Mouse (Mus musculus) B cell, adult 2 months (primary cell): ENCODE measurements around the gene Sirt7.

Experiments used
- DNase-seq, 2 experiments: peaks; one replicate each; pipeline ENCODE4 v3.0.0; 2022

Gene Sirt7

DNA sequence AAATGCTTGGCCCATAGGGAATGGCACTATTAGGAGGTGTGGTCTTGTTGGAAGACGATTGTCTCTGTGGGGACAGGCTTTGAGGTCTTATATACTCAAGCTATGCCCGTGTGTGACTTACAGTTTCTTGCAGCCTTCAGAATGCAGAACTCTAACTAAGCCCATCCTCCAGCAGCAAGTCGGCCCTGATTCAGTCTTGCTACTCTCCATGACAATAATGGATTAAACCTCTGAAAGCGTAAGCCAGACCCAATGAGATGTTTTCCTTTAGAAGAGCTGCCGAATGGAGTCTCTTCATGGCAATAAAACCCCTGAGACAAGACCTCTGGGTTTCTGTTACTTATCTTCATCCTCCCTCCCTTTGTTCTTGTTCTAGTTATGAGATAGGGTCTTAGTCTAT lies 9.8 kb upstream of the Sirt7 start:
- DNase-seq: no peak

DNA sequence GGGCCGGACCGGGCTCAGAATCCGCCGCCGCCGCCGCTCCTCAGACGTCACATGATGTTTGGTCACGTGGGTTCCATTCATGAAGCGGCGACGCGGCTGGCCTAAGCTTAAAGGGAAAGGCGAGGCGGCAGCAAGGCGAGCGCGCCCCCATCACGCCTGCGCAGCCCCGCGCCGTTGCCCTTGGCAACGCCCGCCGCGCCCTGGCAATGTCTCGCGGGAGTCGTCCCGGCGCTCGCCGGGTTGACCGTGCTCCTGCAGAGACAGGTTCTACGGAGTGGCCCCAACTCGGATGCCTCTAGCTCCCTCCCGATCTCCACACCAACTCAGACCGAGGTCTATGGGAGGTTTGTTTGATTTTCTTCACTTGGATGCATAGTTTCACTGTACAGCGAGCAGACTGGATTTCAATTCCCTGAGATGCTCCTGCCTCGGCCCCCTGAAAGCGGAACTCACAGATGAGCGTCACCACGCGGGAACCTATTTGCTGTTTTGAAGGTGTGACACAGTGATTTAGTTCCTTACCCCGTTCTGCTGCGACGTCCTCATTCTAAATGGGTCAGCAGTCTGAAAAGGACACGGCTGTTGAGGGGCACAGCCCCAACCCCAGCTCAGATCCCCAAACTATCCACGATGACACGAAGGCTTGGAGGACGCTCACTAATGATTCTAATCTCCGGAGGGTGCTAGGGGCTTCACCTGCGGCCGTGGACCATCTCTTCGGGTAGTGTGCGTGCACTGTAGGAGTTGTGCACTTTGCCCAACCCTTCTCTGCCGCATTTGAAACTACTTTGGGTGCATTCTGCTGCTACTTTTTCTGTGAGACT lies 8.7 kb upstream of the Sirt7 start, which contains the start of gene Mafg:
Gene Mafg (minus strand): TSS at position 81 of the 824 bp plus-strand sequence.
- peak; percentile 88 to 90 for DNase-seq

DNA sequence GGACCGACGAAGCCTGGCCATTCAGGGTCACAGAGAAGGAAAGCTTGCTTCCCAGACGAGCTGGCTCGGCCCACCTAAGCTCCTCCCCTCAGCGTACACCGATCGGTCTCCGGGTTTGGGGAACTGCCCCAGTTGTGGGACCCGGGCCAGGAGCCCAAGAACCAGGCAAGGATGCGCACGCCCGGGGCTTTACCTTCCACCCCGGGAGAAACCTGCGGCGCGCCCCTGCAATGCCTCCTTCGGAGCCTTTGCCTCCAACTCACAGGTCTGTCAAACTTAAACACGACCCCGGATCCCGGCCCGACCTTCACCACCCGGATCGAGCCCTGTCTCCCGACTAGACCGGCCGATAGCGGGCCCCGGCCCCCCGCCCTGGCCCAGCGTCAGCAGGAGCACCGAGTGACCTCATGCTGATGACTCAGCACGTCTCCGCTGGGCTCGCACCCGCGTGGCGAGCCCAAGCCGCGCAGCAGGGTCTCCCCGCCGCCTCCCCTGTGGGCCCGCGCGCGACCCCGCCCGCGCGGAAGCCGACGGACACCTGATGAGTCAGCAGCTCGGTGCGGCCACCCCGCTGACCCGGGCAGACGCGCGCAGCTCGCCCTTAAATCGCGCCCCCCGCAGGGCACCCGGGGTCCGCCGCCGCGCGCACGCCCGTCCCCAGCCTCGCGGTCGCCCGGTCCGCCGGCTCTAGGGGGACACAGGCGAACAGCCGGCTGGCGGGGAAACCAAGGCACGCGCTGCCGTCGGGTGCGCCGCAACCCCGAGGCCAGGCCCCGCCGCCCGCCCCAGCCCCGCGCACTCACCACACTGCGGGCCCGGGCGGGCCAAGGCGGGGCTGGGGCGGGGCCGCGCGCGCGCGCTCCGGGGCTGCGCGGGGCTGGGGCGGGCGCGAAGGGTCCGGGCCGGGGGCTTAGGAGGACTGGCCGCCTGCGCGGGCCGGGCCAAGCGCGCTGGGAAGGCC lies 7.8 kb upstream of the Sirt7 start:
- peak; percentile 65 to 66 for DNase-seq

DNA sequence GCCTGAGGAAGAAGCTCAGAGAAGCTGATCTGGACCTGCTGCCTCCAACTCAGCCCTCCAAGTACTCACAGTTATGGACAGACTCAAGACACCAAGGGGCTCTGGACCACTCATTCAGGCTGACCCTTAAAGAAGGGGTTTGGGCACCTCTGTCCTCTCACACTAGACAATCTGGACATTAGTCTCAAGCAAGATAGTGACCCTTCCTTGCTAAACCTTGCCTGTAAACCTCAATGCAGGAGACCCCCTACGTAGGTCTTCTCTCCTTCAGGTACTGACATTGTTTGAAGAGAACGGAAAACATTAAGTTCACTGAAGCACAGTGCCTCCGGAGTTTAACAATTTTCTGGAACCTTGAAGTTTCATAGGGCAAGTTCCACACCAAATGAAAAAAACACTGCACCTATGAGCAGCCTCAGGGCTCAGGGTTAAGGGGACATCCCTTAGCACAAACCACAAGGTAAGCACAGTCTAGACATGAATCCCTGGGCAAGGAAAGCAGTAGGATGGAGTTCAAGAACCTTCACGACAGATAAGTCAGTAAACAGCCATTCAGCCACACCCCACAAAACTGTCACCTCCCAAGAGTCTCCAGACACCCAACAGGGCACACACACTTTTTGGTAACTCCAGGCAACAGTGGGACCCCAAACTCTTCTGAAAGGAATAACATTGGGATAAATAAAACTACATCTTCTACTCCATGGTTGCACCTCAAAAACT lies 6.8 kb upstream of the Sirt7 start:
- no peak for DNase-seq

DNA sequence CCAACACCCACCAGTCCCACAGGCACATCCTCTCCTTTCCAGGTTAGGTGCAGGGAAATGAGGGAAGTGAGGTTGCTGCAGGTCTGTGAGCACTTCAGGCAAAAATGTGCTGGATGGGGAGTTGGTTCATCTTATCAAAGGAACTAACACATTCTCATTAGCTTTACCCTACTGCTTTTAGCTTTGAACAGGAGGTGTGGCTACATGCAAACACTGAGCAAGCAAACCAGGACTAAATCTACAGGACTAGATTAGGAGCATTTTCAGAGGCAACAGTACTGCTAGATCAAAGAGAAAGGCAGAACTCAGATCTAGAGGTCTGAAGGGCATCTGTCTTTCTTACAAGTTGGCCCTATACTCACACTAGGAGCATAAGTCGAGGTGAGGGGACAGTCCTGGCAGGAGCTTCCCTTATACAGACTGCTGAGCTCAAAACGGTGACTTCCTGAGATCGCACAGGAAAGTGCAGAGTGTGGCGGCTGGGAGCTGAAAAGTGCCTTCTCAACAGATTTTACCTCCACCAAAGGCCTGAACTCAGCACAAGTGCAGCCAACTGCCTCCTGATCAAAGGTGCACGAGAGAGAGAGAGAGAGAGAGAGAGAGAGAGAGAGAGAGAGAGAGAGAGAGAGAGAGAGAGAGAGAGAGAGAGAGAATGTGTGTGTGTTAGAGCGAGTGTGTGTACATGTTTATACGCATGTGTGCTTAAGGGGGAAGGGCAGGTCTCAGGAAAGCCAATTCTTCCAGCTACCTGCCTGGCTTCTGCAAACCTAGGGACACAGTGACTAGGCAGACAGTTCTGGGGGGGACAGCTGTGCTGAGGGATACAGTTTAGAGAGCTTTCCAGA lies 6.1 kb upstream of the Sirt7 start:
- no peak for DNase-seq

DNA sequence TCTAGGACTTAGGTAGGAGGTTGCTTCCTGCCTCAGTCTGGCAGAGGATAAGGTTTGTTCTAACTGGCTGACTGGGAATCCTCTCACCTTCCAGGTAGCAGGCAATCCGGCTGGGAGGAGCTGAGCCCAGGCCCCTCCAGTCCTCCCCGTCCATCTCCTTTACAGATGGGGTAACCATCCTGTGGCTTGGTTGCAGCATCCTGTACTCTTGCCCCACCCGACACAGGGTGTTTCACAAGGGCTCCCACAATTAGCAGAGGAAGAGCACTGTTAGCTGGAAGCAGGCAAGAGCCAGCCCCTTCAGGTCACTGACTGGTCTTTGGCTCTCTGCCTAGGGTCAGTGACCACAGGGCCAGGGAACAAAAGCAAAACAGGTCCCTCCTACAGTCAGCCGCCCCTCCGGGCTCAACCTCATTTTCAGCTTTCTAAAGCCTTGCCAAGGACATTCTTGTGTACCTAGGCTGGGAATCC lies 5.4 kb upstream of the Sirt7 start:
- no peak for DNase-seq

DNA sequence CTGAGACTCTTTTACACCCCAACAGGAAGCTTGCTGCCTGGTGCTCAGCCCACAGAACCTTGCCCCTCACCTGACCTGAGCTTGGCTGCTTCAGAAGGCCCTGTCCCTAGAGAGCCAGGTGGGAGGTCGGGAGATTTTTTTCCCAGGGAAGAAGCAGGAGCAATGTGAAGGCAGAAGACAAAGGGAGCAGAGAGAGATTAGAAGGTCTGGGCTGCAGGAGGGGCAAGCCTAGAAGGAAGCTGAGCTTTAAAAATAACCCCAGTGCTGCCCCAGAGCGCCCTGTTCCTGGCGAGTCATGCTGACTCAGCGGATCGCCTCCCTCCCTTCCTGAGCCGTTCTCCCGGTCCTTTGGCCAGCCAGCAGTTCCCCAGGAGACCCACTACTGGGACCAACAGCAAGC lies 4.9 kb upstream of the Sirt7 start:
- peak in 1 of 2 experiments; percentile 29 for DNase-seq

DNA sequence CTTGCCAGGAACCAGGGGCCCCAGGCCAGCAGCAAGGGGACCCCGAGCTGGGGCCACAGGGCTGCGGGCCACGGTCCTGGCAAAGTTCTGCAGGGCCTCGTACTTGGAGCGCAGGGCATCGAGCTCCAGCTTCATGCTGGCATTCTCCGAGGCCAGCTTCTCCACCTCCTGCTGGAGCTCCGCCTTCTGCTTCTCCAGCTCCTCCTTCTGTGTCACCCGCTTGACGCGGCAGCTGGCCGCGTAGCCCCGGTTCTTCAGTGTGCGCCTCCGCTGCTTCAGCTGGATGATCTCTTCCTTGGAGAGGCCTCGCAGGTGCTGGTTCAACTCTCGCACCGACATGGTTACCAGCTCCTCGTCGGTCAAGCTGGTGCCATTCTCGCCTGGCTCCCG lies 4.3 kb upstream of the Sirt7 start:
- DNase-seq: peak; percentile 50 to 51

DNA sequence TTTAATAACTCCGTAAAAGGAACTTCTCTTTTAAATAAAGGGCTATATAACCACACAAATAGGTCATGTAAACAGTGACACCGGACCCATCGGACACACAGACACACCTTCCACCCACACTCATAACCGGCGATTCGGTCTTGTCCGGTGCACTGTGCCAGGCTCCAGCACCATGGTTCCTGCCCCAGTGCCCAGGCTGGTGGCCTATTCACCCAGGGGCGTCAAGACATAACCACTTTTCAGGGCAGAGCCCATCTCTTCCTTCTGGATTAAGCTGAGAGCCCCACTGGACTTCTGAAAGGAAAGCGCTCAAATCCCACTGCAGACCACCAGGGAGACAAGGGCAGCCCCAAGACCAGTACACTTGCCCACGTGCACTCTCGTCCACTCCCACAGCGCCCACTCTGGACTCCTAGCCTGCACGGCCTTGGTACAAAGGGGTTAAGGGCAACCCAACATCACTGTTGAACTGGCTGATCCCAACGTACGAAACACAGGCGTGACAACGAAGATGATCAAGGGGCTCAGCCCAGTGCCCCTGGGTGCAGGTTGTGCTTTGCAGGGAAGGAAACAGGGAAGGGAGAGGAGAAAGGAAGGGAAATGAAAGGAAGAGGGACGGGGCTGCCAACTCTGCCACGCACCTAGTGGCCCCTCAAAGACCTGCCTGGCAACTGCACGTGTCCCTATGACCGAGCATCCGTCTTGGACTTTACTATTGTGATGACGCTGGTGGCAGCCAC lies 3.7 kb upstream of the Sirt7 start:
- no peak for DNase-seq

DNA sequence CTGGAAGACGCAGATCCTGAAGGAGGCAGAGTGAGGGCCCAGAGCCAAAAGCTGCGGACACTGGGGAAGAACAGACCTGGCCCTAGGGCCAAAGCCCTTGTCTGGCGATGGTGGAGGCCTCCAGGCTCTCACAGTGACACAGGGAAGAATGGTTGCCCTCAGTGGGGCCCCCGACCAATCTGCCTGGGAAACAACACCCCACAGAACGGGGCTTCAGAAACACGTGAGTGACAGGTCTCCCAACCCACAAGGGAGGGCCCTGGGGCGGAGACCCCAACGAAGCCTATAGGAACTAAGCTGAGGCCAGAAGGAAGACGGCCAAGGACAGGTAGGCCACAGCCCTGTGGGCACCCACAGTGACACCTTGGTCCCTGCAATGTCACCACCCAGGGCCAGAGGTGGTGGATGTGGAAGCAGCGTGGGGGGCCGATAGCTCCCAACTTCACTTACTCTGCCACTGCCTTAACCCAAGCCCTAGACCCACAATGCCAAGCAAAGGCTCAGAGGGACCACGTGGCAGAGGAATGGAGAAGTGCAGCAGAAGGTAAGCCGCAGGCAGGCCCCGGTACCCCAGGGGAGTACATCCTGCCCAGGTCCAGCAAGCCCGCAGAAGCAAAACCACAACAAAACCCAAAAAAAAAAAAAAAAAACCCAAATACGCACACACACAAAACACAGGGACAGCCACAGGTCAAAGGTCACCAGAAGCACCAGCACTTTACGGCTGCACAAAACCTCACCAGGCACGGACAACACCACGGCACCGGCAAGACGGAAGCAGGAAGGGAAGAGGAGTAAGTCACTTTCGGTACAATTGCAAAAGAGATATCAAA lies 2.6 kb upstream of the Sirt7 start:
- peak; percentile 80 to 84 for DNase-seq

DNA sequence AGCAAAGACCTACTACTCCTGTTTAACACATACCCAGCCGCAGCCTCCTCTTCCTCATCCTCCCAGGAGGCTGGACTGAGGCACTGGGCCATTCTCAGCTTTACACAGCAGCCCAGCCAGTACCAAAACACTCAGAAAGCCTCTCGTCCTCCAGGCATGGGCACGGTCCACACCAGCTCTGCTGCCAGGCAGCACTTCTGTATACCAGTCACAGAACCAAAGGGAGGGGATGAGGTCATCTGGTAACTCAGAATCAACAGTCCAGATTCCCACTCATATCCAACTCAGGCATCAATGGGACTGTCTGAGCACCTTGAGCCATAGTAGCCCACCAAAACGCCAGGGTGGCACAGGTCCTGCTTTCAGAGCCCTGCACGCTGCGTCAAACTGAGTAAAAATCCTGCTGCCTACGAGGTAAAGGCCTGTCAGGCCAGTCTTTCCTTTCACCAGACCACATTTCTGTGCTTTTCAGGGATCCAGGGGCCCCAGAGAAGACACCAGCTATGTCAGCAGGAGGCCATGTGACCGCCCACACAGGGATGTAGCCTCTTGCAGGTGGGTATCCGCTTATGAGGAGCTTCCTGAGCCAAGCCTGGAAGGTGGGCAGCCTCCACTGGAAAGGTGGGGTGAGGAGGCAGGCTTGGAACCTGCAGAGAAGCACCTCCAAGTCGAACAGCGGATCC lies 1.9 kb upstream of the Sirt7 start:
- DNase-seq: no peak

DNA sequence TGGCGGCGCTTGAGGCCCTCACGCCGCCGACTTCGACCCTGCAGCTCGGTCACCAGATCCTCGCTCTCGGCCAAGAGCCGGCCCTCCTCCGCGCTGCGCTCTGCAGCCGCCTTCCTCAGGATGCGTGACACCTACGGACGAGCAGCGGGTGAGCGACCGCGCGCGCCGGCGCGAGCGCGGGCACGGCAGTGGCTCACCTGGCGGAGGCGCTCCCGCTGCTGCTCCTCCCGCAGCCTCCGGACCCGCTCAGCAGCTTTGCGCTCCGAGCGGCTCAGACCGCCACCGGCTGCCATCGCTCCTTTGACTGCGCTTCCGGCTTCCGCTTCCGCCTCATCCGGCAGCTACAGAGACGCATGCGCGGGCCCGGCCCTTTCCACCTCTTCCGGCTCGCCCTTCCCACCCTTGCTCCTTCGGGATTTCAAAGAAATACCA lies 344 bp downstream of the Sirt7 start:
- DNase-seq: peak; percentile 84 to 86

DNA sequence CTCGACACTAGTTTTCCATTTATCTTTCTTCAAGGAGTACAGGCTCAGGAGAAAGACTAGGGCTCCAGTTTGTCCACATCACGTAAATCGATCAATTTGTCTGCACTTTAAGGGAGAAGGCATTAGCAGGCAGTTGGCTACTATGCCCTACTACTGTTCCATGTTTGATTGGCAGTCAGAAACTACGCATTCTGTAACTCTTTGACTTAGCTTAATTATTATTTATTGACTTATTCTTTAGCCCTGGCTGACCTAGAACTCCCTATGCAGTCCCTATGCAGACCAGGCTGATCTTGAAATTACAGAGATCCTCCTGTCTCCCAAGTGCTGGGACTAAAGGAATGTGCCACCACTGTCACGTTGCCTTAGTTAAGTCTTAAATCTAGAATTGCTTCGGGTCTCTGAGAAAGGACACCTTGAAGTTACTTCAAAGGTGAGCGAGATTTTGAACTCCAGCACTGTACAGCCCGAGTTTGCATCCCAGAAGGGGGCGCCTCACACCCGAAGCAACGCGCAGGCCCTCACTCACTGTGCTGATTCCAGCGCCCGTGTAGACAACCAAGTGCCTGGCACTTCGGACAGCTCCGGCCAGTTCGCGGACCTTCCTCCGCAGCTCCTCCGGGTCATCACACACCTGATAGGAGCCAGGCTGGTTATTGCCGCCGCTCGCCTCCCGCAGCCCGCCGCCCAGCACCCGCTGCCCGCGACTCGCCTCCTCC lies 920 bp downstream of the Sirt7 start:
- peak; percentile 80 to 82 for DNase-seq

DNA sequence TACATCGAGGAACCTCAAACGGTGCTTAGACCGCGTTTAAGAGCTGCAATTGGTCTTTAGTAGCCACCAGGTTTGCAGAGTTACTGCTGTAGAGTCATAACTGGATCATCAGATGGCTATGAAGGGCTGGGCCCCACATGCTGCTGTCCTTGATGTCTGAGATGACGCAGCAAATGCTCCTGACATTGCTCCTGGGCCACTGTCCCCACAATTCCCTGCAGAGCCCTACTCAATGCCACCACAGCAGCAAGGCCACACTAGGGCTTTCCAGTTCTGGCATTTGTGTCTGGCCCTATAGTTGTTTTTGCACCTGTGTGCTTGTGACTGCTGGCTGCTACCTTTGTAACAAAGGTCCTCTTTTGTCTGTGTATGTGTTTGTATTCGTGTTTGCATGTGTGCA lies 2.2 kb downstream of the Sirt7 start:
- DNase-seq: no peak

DNA sequence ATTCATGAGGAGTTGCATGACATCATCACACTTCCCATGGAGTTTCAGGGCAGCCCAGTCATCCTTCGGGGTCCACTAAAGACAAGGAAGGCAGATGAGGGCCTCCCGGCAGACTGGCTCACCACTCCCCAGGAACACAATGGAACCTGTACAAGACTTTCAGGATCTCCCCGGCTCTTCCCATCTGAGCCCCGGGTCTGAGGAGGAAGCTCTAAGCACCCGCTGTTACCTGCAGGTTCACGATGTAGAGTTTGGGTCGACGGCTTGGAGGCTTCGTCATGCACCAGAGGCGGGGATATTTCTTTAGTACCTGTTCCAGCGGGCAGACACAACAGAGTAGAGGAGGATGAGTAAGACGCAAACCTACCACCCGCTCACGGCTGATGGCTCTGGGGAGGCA lies 4.8 kb downstream of the Sirt7 start:
- DNase-seq: no peak

DNA sequence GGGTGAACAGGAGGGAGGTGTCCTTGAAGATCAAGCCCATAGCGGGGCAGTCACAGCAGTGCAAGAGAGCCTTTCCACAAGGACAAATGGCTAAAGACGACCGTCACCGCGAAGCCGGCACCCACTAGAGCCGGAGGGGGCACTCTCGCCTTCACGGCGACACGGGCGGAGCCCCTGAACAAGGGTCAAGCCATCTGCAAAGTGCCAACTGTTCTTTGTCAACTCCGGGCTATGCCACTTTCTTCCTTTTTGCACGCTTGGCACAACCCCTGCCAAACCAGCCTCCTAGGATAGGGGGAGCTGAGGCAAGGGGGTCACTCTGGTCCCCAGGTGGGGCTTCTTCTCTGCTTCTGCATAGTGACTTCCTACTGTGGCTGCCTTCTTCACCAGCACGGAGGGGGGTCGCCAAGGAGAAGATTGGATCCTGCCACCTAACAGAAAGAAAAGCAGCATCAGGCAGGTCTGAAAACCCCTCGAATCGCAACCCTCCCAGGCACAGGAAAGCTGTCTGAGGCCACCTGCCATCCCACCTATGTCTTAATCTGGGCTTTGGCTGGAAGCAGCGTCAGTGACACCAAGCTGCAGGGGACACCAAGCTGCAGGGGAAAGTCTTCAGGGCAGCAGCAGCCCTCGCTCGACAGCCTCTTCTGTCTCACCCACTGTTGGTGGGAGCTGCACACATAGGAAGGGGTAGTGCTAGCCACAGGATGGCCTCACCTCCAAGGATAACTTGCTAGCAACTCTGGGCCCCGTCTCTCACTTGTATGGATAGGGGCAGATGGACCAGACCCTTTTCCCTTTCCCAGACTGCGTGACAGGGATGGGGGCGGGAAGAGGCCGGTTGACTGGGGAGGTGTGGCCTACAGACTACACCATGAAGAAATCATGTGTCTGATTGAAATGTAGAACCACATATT lies 6.2 kb downstream of the Sirt7 start:
- DNase-seq: no peak

DNA sequence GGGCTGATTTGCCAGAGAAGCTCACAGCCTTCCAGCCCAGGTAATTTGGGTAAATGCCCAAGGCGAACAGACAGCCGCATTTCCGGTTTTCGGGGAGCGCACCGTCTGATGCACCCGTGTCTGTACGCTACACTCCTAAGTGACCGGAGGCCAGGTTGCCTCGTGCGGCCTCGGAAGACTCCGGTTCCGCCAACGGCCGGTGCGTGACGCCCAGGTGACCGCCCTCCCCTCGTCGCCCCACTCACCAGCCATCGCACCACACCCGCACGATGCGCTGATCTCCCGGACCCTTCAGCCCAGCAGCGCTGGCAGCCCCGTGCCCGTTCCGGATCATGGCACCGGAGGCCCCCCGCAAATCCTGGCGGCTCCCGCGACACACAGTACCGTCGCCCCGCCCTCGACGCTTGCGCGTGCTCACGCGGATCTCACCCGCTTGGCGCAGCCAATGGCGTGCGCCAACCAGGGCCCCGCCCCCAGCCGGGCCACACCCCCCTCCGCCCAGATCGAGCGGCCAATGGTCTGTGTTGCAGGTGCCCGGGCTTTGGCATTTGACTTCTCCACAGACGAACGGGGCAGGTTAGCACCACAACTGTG lies 7.4 kb downstream of the Sirt7 start, which contains the start of gene Pcyt2:
Gene Pcyt2 (minus strand): TSS at position 418 of the 594 bp plus-strand sequence.
- DNase-seq: peak; percentile 97
